Mouse (Mus musculus) CH12.LX (cell line): ENCODE results near the gene Pkn1. TPM values are rescaled to one million over a fixed set of nuclear protein-coding genes. Genes with fewer than 3 reads are reported as not detected.

ENCODE experiments used
- DNase-seq: peaks from one replicate; pipeline ENCODE4 v3.0.0-alpha.2; 2013; ENCODE audit errors: extremely low read depth
- H3K27ac ChIP-seq: 2 replicates; pipeline ENCODE4 v1.5.1; 2012; ENCODE audit warnings: low read depth, mild to moderate bottlenecking, control low read depth, moderate library complexity; ENCODE audit not compliant: insufficient read depth
- H3K27me3 ChIP-seq: replicated peaks from 2 replicates; pipeline ENCODE3; 2012; ENCODE audit warnings: inconsistent platforms
- H3K36me3 ChIP-seq, 2 experiments: replicated peaks in 1 of 2; 2 replicates each; pipeline versions ENCODE3 to v1.6.1; 2012; ENCODE audit warnings: inconsistent platforms in 1 of 2, low read length in 1 of 2, mild to moderate bottlenecking in 1 of 2, mixed read lengths in 1 of 2, moderate library complexity in 1 of 2; ENCODE audit not compliant: control insufficient read depth in 1 of 2, insufficient read depth in 1 of 2
- H3K4me1 ChIP-seq, 2 experiments: 2 replicates each; pipeline ENCODE4 v1.6.1; 2012; ENCODE audit warnings: inconsistent platforms in 1 of 2, moderate library complexity in 1 of 2; ENCODE audit not compliant: insufficient read depth in 2 of 2, control insufficient read depth in 1 of 2
- H3K4me2 ChIP-seq: 2 replicates; pipeline ENCODE4 v1.6.1; 2012; ENCODE audit warnings: low read depth, mild to moderate bottlenecking, control low read depth; ENCODE audit not compliant: poor library complexity, insufficient read depth, severe bottlenecking
- H3K4me3 ChIP-seq, 3 experiments: fragments of 150-350 bp in 1 of 3; sonication (generic) in 1 of 3; replicated peaks in 1 of 3; 2 replicates each; pipeline versions ENCODE3 to v1.5.1; 2011 to 2012; ENCODE audit warnings: low read depth in 2 of 3, low read length in 2 of 3, mild to moderate bottlenecking in 2 of 3, moderate library complexity in 2 of 3, control low read depth in 1 of 3, improper control_type of control experiment in 1 of 3, inconsistent platforms in 1 of 3, mixed read lengths in 1 of 3; ENCODE audit not compliant: poor library complexity in 1 of 3
- H3K79me2 ChIP-seq: replicated peaks from 2 replicates; pipeline ENCODE4 v1.6.1; 2012; ENCODE audit warnings: mild to moderate bottlenecking, moderate library complexity; ENCODE audit not compliant: control insufficient read depth, poor library complexity, insufficient read depth, severe bottlenecking; ENCODE audit errors: extremely low read depth
- H3K9ac ChIP-seq: 2 replicates; pipeline ENCODE4 v1.6.1; 2012; ENCODE audit warnings: low read depth, mild to moderate bottlenecking, control low read depth, moderate library complexity; ENCODE audit not compliant: insufficient read depth
- H3K9me3 ChIP-seq: replicated peaks from 2 replicates; pipeline ENCODE3; 2012; ENCODE audit warnings: low read length, inconsistent platforms, mixed read lengths
- CTCF ChIP-seq, 2 experiments: IDR thresholded peaks in 1 of 2; conservative IDR thresholded peaks in 1 of 2; 2 replicates each; pipeline ENCODE4 v1.5.1; 2011 to 2012; ENCODE audit warnings: low read depth in 2 of 2, low read length in 2 of 2, improper control_type of control experiment in 1 of 2, inconsistent platforms in 1 of 2, mild to moderate bottlenecking in 1 of 2, moderate library complexity in 1 of 2
- E2F4 ChIP-seq: IDR thresholded peaks from 2 replicates; pipeline ENCODE4 v1.6.1; 2011; ENCODE audit warnings: low read depth, low read length, improper control_type of control experiment; ENCODE audit not compliant: insufficient replicate concordance
- GABPA ChIP-seq: IDR thresholded peaks from 2 replicates; pipeline ENCODE4 v1.6.1; 2012; ENCODE audit warnings: low read depth, low read length, improper control_type of control experiment, inconsistent platforms; ENCODE audit not compliant: insufficient replicate concordance
- IRF4 ChIP-seq: IDR thresholded peaks from 2 replicates; pipeline ENCODE4 v1.6.1; 2014; ENCODE audit warnings: low read depth, mild to moderate bottlenecking, inconsistent platforms, low read length, improper control_type of control experiment
- JUN ChIP-seq: IDR thresholded peaks from 2 replicates; pipeline ENCODE4 v1.6.1; 2011; ENCODE audit warnings: low read depth, mild to moderate bottlenecking, low read length, improper control_type of control experiment, moderate library complexity; ENCODE audit not compliant: insufficient read depth
- JUND ChIP-seq: conservative IDR thresholded peaks from 2 replicates; pipeline ENCODE4 v1.6.1; 2011; ENCODE audit warnings: low read depth, low read length, improper control_type of control experiment
- MAX ChIP-seq: IDR thresholded peaks from 2 replicates; pipeline ENCODE4 v1.6.1; 2011; ENCODE audit warnings: low read length, improper control_type of control experiment
- MAZ ChIP-seq: IDR thresholded peaks from 2 replicates; pipeline ENCODE4 v1.6.1; 2012; ENCODE audit warnings: low read depth, mild to moderate bottlenecking, inconsistent platforms, low read length, improper control_type of control experiment, moderate library complexity
- MEF2A ChIP-seq: IDR thresholded peaks from 2 replicates; pipeline ENCODE4 v1.6.1; 2014; ENCODE audit warnings: low read depth, mild to moderate bottlenecking, inconsistent platforms, low read length, improper control_type of control experiment, borderline replicate concordance
- PAX5 ChIP-seq: IDR thresholded peaks from 2 replicates; pipeline ENCODE4 v1.6.1; 2012; ENCODE audit warnings: low read length, inconsistent platforms, mixed read lengths
- POLR2A ChIP-seq: IDR thresholded peaks from 2 replicates; pipeline ENCODE4 v1.6.1; 2011; ENCODE audit warnings: low read depth, mild to moderate bottlenecking, improper control_type of control experiment, low read length
- POLR2AphosphoS2 ChIP-seq: IDR thresholded peaks from 2 replicates; pipeline ENCODE4 v1.6.1; 2011; ENCODE audit warnings: low read depth, low read length, improper control_type of control experiment
- RAD21 ChIP-seq: IDR thresholded peaks from 2 replicates; pipeline ENCODE4 v1.6.1; 2011; ENCODE audit warnings: low read depth, mild to moderate bottlenecking, low read length, improper control_type of control experiment, moderate library complexity
- RCOR1 ChIP-seq: conservative IDR thresholded peaks from 2 replicates; pipeline ENCODE4 v1.6.1; 2012; ENCODE audit warnings: low read depth, mild to moderate bottlenecking, inconsistent platforms, low read length, improper control_type of control experiment
- TCF12 ChIP-seq: IDR thresholded peaks from 2 replicates; pipeline ENCODE4 v1.6.1; 2014; ENCODE audit warnings: low read depth, mild to moderate bottlenecking, inconsistent platforms, low read length, improper control_type of control experiment
- UBTF ChIP-seq: IDR thresholded peaks from 2 replicates; pipeline ENCODE4 v1.6.1; 2012; ENCODE audit warnings: low read depth, mild to moderate bottlenecking, inconsistent platforms, low read length, improper control_type of control experiment, moderate library complexity
- USF1 ChIP-seq: IDR thresholded peaks from 2 replicates; pipeline ENCODE4 v1.6.1; 2014; ENCODE audit warnings: low read depth, mild to moderate bottlenecking, inconsistent platforms, low read length, improper control_type of control experiment
- USF2 ChIP-seq: conservative IDR thresholded peaks from 2 replicates; pipeline ENCODE4 v1.6.1; 2011; ENCODE audit warnings: low read depth, low read length, improper control_type of control experiment
- ZC3H11A ChIP-seq: IDR thresholded peaks from 2 replicates; pipeline ENCODE4 v1.6.1; 2012; ENCODE audit warnings: low read depth, mild to moderate bottlenecking, inconsistent platforms, low read length, improper control_type of control experiment
- ZKSCAN1 ChIP-seq: IDR thresholded peaks from 2 replicates; pipeline ENCODE4 v1.6.1; 2012; ENCODE audit warnings: low read depth, inconsistent platforms, low read length, improper control_type of control experiment, borderline replicate concordance
- ZMIZ1 ChIP-seq: IDR thresholded peaks from 2 replicates; pipeline ENCODE4 v1.6.1; 2012; ENCODE audit warnings: low read depth, mild to moderate bottlenecking, inconsistent platforms, low read length, improper control_type of control experiment
- dilution Hi-C: fragments of 300-500 bp; cut with MboI; formaldehyde crosslinking; loops from 2 replicates; pipeline ENCODE4 v1.14.3; 2020; ENCODE audit warnings: low sequenced_read_pairs; ENCODE audit not compliant: extremely low pct_unique_long_range_greater_than_20kb, extremely low pct_ligation_motif_present
- in situ Hi-C: fragments of 300-500 bp; cut with MboI; formaldehyde crosslinking; loops from 3 replicates; pipeline ENCODE4 v1.14.3; 2019; ENCODE audit warnings: low sequenced_read_pairs, low pct_ligation_motif_present, low pct_unique_long_range_greater_than_20kb, mixed read lengths
- polyA plus RNA-seq: library from polyadenylated mRNA; unstranded; fragments of >175 nt; gene quantifications from 2 replicates; pipeline ENCODE4 v1.2.1, GENCODE M21; 2012; ENCODE audit warnings: low read depth; ENCODE audit not compliant: insufficient read length
- total RNA-seq, 2 experiments: library from RNA; depleted of rRNA; stranded (reverse); fragments of 300-350 nt in 1 of 2; fragments of >200 nt in 1 of 2; gene quantifications; 2 replicates each; pipeline ENCODE4 v1.2.3; 2012 to 2014

The Pkn1 gene
- total and polyA plus RNA-seq, 3 experiments = 33.5 to 58.8 (median 47.8) TPM

GRCm38 (mm10) chr8:83665969-83666865 lies 32.8 kb downstream of the Pkn1 start, which contains the start of gene Ptger1:
Gene Ptger1 (plus strand): TSS chr8:83666678.
- no peak for DNase-seq
- in situ Hi-C loops = no loop called here
- no peak within 1 kb of the TSS for H3K27ac ChIP-seq
- dilution Hi-C loops = no loop called here
- peaks cover 11% of the 10 kb centered on the region for H3K9me3 ChIP-seq
- TF ChIP-seq JUND (no peak), ZMIZ1 (0 out of 2 replicates have a peak, but pooled peaks have one; percentile 6)
- peaks cover 5 to 13% of the 10 kb centered on the region in 2 experiments for H3K4me1 ChIP-seq
- no peak within 1 kb of the TSS for H3K4me3 ChIP-seq
- H3K27me3 ChIP-seq = no peaks in the 10 kb centered on the region
- H3K79me2 ChIP-seq = no peaks in the 10 kb centered on the region
- H3K36me3 ChIP-seq = peaks cover 36 to 71% of the 10 kb centered on the region in 2 experiments
- H3K4me2 ChIP-seq = no peak within 1 kb of the TSS
- H3K9ac ChIP-seq = no peak within 1 kb of the TSS

GRCm38 (mm10) chr8:83664931-83665625 lies 33.9 kb downstream of the Pkn1 start:
- Histone ChIP-seq H3K4me1 (peaks cover 5 to 13% of the 10 kb centered on the region in 2 experiments), H3K36me3 (peaks cover 24 to 62% of the 10 kb centered on the region in 2 experiments), H3K27me3 (no peaks in the 10 kb centered on the region), H3K4me3 (no peak overlapping the region), H3K4me2 (no peak overlapping the region), H3K9me3 (peaks cover 11% of the 10 kb centered on the region), H3K79me2 (no peaks in the 10 kb centered on the region), H3K27ac (no peak overlapping the region), H3K9ac (no peak overlapping the region)
- TF ChIP-seq JUN (no peak), RCOR1 (no peak), MEF2A (no peak), CTCF (conservative IDR thresholded peaks at IDR 0.05 in 1 of 2, IDR thresholded peaks at IDR 0.05 in 1 of 2; ENCODE audit: low read depth in 2 of 2, low read length in 2 of 2) (no peak), IRF4 (no peak), MAZ (no peak), USF2 (no peak), PAX5 (no peak), ZKSCAN1 (no peak), GABPA (no peak), POLR2AphosphoS2 (no peak), ZC3H11A (no peak), TCF12 (no peak), MAX (no peak), RAD21 (no peak), E2F4 (no peak), UBTF (no peak), POLR2A (no peak), USF1 (no peak)
- DNase-seq = no peak
- in situ Hi-C loops = no loop called here
- dilution Hi-C loops = no loop called here
